Mouse (Mus musculus): ENCODE data around the gene Stk38. TPM values are rescaled to one million over a fixed set of nuclear protein-coding genes. Genes with fewer than 3 reads are reported as not detected.

The Stk38 gene
- total and polyA plus RNA-seq, 3 experiments, result 29.0 to 56.4 (median 56.0) TPM

DNA sequence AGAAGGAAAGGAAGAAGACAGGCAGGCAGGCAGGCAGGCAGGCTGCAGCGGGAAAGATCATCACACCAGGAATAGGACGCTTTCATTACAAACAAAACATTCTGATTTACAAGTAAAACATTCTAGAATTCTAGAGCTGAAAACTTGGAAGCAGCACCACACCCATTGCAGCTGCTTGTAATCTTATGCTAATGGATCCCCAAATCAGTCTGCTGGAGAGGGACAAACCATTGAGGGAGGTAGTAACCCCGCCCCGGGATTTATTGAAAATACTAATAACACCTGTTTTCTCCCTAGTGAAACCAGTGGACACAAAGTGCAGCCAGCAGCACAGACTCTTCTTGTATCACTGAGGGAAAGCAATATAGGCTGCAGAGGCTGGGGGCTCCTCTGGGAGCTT is 26.7 kb downstream of the Stk38 start:
- Histone ChIP-seq H3K36me3 (replicated peaks in 1 of 2; ENCODE audit: control insufficient read depth in 1 of 2, insufficient read depth in 1 of 2, low read length in 1 of 2) (peaks cover 63 to 84% of the 10 kb centered on the region in 2 experiments), H3K9me3 (replicated peaks; ENCODE audit: low read length) (no peaks in the 10 kb centered on the region), H3K79me2 (replicated peaks; ENCODE audit: control insufficient read depth, extremely low read depth, insufficient read depth, poor library complexity, severe bottlenecking) (no peaks in the 10 kb centered on the region), H3K4me1 (ENCODE audit: control insufficient read depth in 1 of 2, insufficient read depth in 2 of 2) (no peaks in the 10 kb centered on the region), H3K27me3 (replicated peaks) (no peaks in the 10 kb centered on the region), H3K27ac (ENCODE audit: insufficient read depth, low read depth) (no peak overlapping the region), H3K9ac (ENCODE audit: insufficient read depth, low read depth) (no peak overlapping the region), H3K4me2 (ENCODE audit: insufficient read depth, low read depth, poor library complexity, severe bottlenecking) (no peak overlapping the region), H3K4me3 (replicated peaks in 1 of 3; ENCODE audit: low read depth in 2 of 3, low read length in 2 of 3, poor library complexity in 1 of 3) (no peak overlapping the region)
- dilution Hi-C loops (cut with MboI; ENCODE audit: extremely low pct_ligation_motif_present, extremely low pct_unique_long_range_greater_than_20kb, low sequenced_read_pairs) (no loop called here), in situ Hi-C loops (cut with MboI; ENCODE audit: low pct_ligation_motif_present, low pct_unique_long_range_greater_than_20kb, low sequenced_read_pairs) (no loop called here)
- no peak for DNase-seq (ENCODE audit: extremely low read depth)
- TF ChIP-seq RAD21 (IDR thresholded peaks at IDR 0.05; ENCODE audit: low read depth, low read length), result no peak
- TF ChIP-seq IRF4 (IDR thresholded peaks at IDR 0.05; ENCODE audit: low read depth, low read length), result no peak
- no peak for TF ChIP-seq RCOR1 (conservative IDR thresholded peaks at IDR 0.05; ENCODE audit: low read depth, low read length)
- no peak for TF ChIP-seq NRF1 (IDR thresholded peaks at IDR 0.05; ENCODE audit: low read depth, low read length)
- TF ChIP-seq MAFK (IDR thresholded peaks at IDR 0.05; ENCODE audit: insufficient replicate concordance, low read length), result no peak
- no peak for TF ChIP-seq ZMIZ1 (IDR thresholded peaks at IDR 0.05; ENCODE audit: low read depth, low read length)
- no peak for TF ChIP-seq ELF1 (IDR thresholded peaks at IDR 0.05; ENCODE audit: low read depth, low read length)
- TF ChIP-seq KAT2A (IDR thresholded peaks at IDR 0.05; ENCODE audit: insufficient replicate concordance, low read length), result no peak
- no peak for TF ChIP-seq TBP (conservative IDR thresholded peaks at IDR 0.05; ENCODE audit: low read depth, low read length)
- TF ChIP-seq POLR2A (IDR thresholded peaks at IDR 0.05; ENCODE audit: low read depth, low read length), result no peak
- no peak for TF ChIP-seq ZC3H11A (IDR thresholded peaks at IDR 0.05; ENCODE audit: low read depth, low read length)
- no peak for TF ChIP-seq JUN (IDR thresholded peaks at IDR 0.05; ENCODE audit: insufficient read depth, low read depth, low read length)
- no peak for TF ChIP-seq NELFE (IDR thresholded peaks at IDR 0.05; ENCODE audit: low read depth, low read length)
- TF ChIP-seq ZKSCAN1 (IDR thresholded peaks at IDR 0.05; ENCODE audit: borderline replicate concordance, low read depth, low read length), result no peak
- no peak for TF ChIP-seq GABPA (IDR thresholded peaks at IDR 0.05; ENCODE audit: insufficient replicate concordance, low read depth, low read length)
- TF ChIP-seq E2F4 (IDR thresholded peaks at IDR 0.05; ENCODE audit: insufficient replicate concordance, low read depth, low read length), result no peak

DNA sequence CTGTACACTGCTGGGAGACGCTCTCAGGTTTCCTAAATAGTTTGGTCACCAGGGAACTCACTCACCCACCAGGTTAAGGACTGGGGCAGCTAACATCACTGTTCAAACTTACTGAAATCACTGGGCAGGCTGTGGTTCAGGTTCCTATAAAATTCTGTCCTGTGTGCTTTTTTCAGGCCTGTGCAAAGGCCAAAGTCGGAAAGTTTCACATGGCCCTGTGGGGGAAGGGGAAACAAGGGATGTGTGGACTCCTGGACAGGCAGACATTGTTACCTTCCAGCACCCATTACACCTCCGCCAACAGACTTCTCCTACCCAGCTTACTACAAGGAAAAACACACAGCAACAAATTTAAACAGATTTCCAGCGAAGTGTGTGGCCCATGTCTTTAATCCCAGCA is 28.7 kb downstream of the Stk38 start:
- no peak for DNase-seq (ENCODE audit: extremely low read depth)
- H3K4me1 ChIP-seq (ENCODE audit: control insufficient read depth in 1 of 2, insufficient read depth in 2 of 2), result no peaks in the 10 kb centered on the region
- no peaks in the 10 kb centered on the region for H3K79me2 ChIP-seq (replicated peaks; ENCODE audit: control insufficient read depth, extremely low read depth, insufficient read depth, poor library complexity, severe bottlenecking)
- in situ Hi-C loops (cut with MboI; ENCODE audit: low pct_ligation_motif_present, low pct_unique_long_range_greater_than_20kb, low sequenced_read_pairs) (no loop called here), dilution Hi-C loops (cut with MboI; ENCODE audit: extremely low pct_ligation_motif_present, extremely low pct_unique_long_range_greater_than_20kb, low sequenced_read_pairs) (no loop called here)
- H3K27ac ChIP-seq (ENCODE audit: insufficient read depth, low read depth), result no peak overlapping the region
- H3K9ac ChIP-seq (ENCODE audit: insufficient read depth, low read depth), result no peak overlapping the region
- H3K9me3 ChIP-seq (replicated peaks; ENCODE audit: low read length), result no peaks in the 10 kb centered on the region
- TF ChIP-seq ZKSCAN1 (IDR thresholded peaks at IDR 0.05; ENCODE audit: borderline replicate concordance, low read depth, low read length) (no peak), MAZ (IDR thresholded peaks at IDR 0.05; ENCODE audit: low read depth, low read length) (no peak), KAT2A (IDR thresholded peaks at IDR 0.05; ENCODE audit: insufficient replicate concordance, low read length) (no peak), ZNF384 (IDR thresholded peaks at IDR 0.05; ENCODE audit: low read depth, low read length) (no peak), MAFK (IDR thresholded peaks at IDR 0.05; ENCODE audit: insufficient replicate concordance, low read length) (no peak), RCOR1 (conservative IDR thresholded peaks at IDR 0.05; ENCODE audit: low read depth, low read length) (no peak), MXI1 (IDR thresholded peaks at IDR 0.05; ENCODE audit: low read depth, low read length) (no peak), NELFE (IDR thresholded peaks at IDR 0.05; ENCODE audit: low read depth, low read length) (no peak), NRF1 (IDR thresholded peaks at IDR 0.05; ENCODE audit: low read depth, low read length) (no peak), RAD21 (IDR thresholded peaks at IDR 0.05; ENCODE audit: low read depth, low read length) (no peak), IRF4 (IDR thresholded peaks at IDR 0.05; ENCODE audit: low read depth, low read length) (no peak), TCF12 (IDR thresholded peaks at IDR 0.05; ENCODE audit: low read depth, low read length) (no peak), JUND (conservative IDR thresholded peaks at IDR 0.05; ENCODE audit: low read depth, low read length) (no peak), USF2 (conservative IDR thresholded peaks at IDR 0.05; ENCODE audit: low read depth, low read length) (no peak), EP300 (IDR thresholded peaks at IDR 0.05; ENCODE audit: low read length) (no peak), MYC (IDR thresholded peaks at IDR 0.05; ENCODE audit: low read depth, low read length) (no peak), CTCF (conservative IDR thresholded peaks at IDR 0.05 in 1 of 2, IDR thresholded peaks at IDR 0.05 in 1 of 2; ENCODE audit: low read depth in 2 of 2, low read length in 2 of 2) (no peak), POLR2A (IDR thresholded peaks at IDR 0.05; ENCODE audit: low read depth, low read length) (no peak)
- H3K36me3 ChIP-seq (replicated peaks in 1 of 2; ENCODE audit: control insufficient read depth in 1 of 2, insufficient read depth in 1 of 2, low read length in 1 of 2), result peaks cover 68 to 88% of the 10 kb centered on the region in 2 experiments
- H3K4me3 ChIP-seq (replicated peaks in 1 of 3; ENCODE audit: low read depth in 2 of 3, low read length in 2 of 3, poor library complexity in 1 of 3), result no peak overlapping the region
- H3K4me2 ChIP-seq (ENCODE audit: insufficient read depth, low read depth, poor library complexity, severe bottlenecking), result no peak overlapping the region
- no peaks in the 10 kb centered on the region for H3K27me3 ChIP-seq (replicated peaks)

All from CH12.LX (cell line).